Mouse (Mus musculus): ENCODE measurements at regions not wholly inside any gene's neighbourhood (a gene's known extent, or its start where the extent isn't known, plus 50 kb on each side); places are given as distances from the start of the nearest gene placed in this dataset.

- peak; percentile 48 for DNase-seq (ENCODE audit: extremely low spot score, low spot score)
Observed at GRCm38 (mm10) chr8:91747174-91747859, 54.5 kb downstream of the Irx3 start.

GRCm38 (mm10) chr8:91724646-91725045 is 77.2 kb downstream of the Irx3 start:
- no peak for DNase-seq (ENCODE audit: extremely low spot score, low spot score)

Data from neural tube, embryonic 10.5 days (tissue).